Mouse (Mus musculus) stomach, embryonic 16.5 days (tissue): Measurements from ENCODE around the gene Smug1. TPM values are rescaled to one million over a fixed set of nuclear protein-coding genes. Genes with fewer than 3 reads are reported as not detected.

Experiments
- ATAC-seq: fragments of 200-750 bp; cut with Nextera tagmentation; 2 replicates; pipeline ENCODE4 v1.8.0; 2017; ENCODE audit warnings: moderate number of reproducible peaks, moderate TSS enrichment; ENCODE audit not compliant: insufficient read depth, low FRiP score
- H3K27ac ChIP-seq: fragments of 300-500 bp; sonication (generic); 2 replicates; pipeline ENCODE4 v1.5.1; 2014; ENCODE audit warnings: low read length
- H3K27me3 ChIP-seq: fragments of 300-500 bp; sonication (generic); 2 replicates; pipeline ENCODE4 v1.6.1; 2014; ENCODE audit warnings: low read length, control low read depth, mixed read lengths; ENCODE audit not compliant: control insufficient read depth, insufficient read depth
- H3K36me3 ChIP-seq: fragments of 300-500 bp; sonication (generic); 2 replicates; pipeline ENCODE4 v1.6.1; 2014; ENCODE audit warnings: low read length; ENCODE audit not compliant: control insufficient read depth, insufficient read depth
- H3K4me1 ChIP-seq: fragments of 300-500 bp; sonication (generic); 2 replicates; pipeline ENCODE4 v1.6.1; 2014; ENCODE audit warnings: low read length, control low read depth, mixed read lengths; ENCODE audit not compliant: control insufficient read depth, insufficient read depth
- H3K4me2 ChIP-seq: fragments of 300-500 bp; sonication (generic); 2 replicates; pipeline ENCODE4 v1.6.1; 2014; ENCODE audit warnings: low read depth, low read length, mixed read lengths
- H3K4me3 ChIP-seq: fragments of 300-500 bp; sonication (generic); replicated peaks from 2 replicates; pipeline ENCODE4 v1.5.1; 2014; ENCODE audit warnings: mild to moderate bottlenecking, low read length
- H3K9ac ChIP-seq: fragments of 300-500 bp; sonication (generic); 2 replicates; pipeline ENCODE4 v1.6.1; 2014; ENCODE audit warnings: low read length
- H3K9me3 ChIP-seq: fragments of 300-500 bp; sonication (generic); replicated peaks from 2 replicates; pipeline ENCODE4 v1.6.1; 2016; ENCODE audit warnings: low read length, control low read depth; ENCODE audit not compliant: control insufficient read depth
- WGBS: fragments of 180-500 bp; shearing (Covaris S2); extraction: QIAGEN DNeasy Blood & Tissue Kit; methylation state at CpG from one replicate; pipeline ENCODE4 v1.1.7; 2014; 5-methylcytosine and 5-hydroxymethylcytosine counted together
- polyA plus RNA-seq: library from polyadenylated mRNA; unstranded; fragments of >200 nt; fragmentation: Nextera tagmentation; extraction: Ambion mirVana; gene quantifications from 2 replicates; pipeline ENCODE4 v1.2.1, GENCODE M21; 2015

Gene Smug1
- polyA plus RNA-seq, 1 experiment from 2014 or later = 20.1 TPM

- Histone ChIP-seq H3K4me1 (no peaks in the 10 kb centered on the region), H3K4me3 (no peak overlapping the region), H3K36me3 (no peaks in the 10 kb centered on the region), H3K27me3 (0 out of 2 replicates have a peak, but pooled peaks cover 3% of the 10 kb centered on the region), H3K27ac (no peak overlapping the region), H3K4me2 (no peak overlapping the region), H3K9me3 (no peaks in the 10 kb centered on the region), H3K9ac (no peak overlapping the region)
- no peak for ATAC-seq
- 42% methylated on average over 32 of the region's 32 CpGs for WGBS
These were observed 11.2 kb downstream of the Smug1 start for GRCm38 (mm10) chr15:103155366-103156321.

- Histone ChIP-seq H3K4me2 (no peak overlapping the region), H3K4me1 (no peaks in the 10 kb centered on the region), H3K4me3 (no peak overlapping the region), H3K9me3 (no peaks in the 10 kb centered on the region), H3K27ac (no peak overlapping the region), H3K27me3 (0 out of 2 replicates have a peak, but pooled peaks cover 3% of the 10 kb centered on the region), H3K9ac (no peak overlapping the region), H3K36me3 (no peaks in the 10 kb centered on the region)
- 84% methylated on average over 4 of the region's 4 CpGs for WGBS
- ATAC-seq = no peak
These were observed 13.8 kb downstream of the Smug1 start for GRCm38 (mm10) chr15:103152890-103153610.

- Histone ChIP-seq H3K36me3 (no peaks in the 10 kb centered on the region), H3K4me1 (no peaks in the 10 kb centered on the region), H3K27me3 (peaks cover 8% of the 10 kb centered on the region; the same call in 1 of the 2 replicates), H3K9me3 (no peaks in the 10 kb centered on the region), H3K4me2 (no peak overlapping the region), H3K9ac (no peak overlapping the region), H3K4me3 (no peak overlapping the region), H3K27ac (no peak overlapping the region)
- ATAC-seq = no peak
- WGBS = 85% methylated on average over 3 of the region's 3 CpGs
These were observed 14.5 kb downstream of the Smug1 start for GRCm38 (mm10) chr15:103152371-103152770.

- Histone ChIP-seq H3K4me2 (no peak overlapping the region), H3K9ac (no peak overlapping the region), H3K36me3 (no peaks in the 10 kb centered on the region), H3K9me3 (no peaks in the 10 kb centered on the region), H3K4me1 (0 out of 2 replicates have a peak, but pooled peaks cover 5% of the 10 kb centered on the region), H3K27me3 (peaks cover 23% of the 10 kb centered on the region), H3K27ac (no peak overlapping the region), H3K4me3 (no peak overlapping the region)
- 59% methylated on average over 9 of the region's 9 CpGs for WGBS
- ATAC-seq = no peak
These were observed 19.1 kb downstream of the Smug1 start for GRCm38 (mm10) chr15:103147779-103148178.

- Histone ChIP-seq H3K27ac (no peak overlapping the region), H3K4me2 (peak overlapping the region; percentile 90; the same call in 1 of the 2 replicates), H3K27me3 (peaks cover 23% of the 10 kb centered on the region), H3K4me1 (0 out of 2 replicates have a peak, but pooled peaks cover 5% of the 10 kb centered on the region), H3K4me3 (peak overlapping the region; percentile 51; the same call in 1 of the 2 replicates), H3K9ac (peak overlapping the region; percentile 74; the same call in 1 of the 2 replicates), H3K9me3 (no peaks in the 10 kb centered on the region), H3K36me3 (no peaks in the 10 kb centered on the region)
- ATAC-seq = no peak
- 38% methylated on average over 3 of the region's 3 CpGs for WGBS
These were observed 19.5 kb downstream of the Smug1 start for GRCm38 (mm10) chr15:103147422-103147690.

GRCm38 (mm10) chr15:103146627-103147421 lies 20.1 kb downstream of the Smug1 start:
- Histone ChIP-seq H3K36me3 (no peaks in the 10 kb centered on the region), H3K4me2 (peak overlapping the region; percentile 90), H3K4me1 (0 out of 2 replicates have a peak, but pooled peaks cover 5% of the 10 kb centered on the region), H3K27me3 (peaks cover 23% of the 10 kb centered on the region), H3K9me3 (no peaks in the 10 kb centered on the region), H3K9ac (peak overlapping the region; percentile 74), H3K4me3 (peak overlapping the region; percentile 51), H3K27ac (no peak overlapping the region)
- under 1% methylated on average over 57 of the region's 57 CpGs for WGBS
- ATAC-seq = peak; percentile 45; the same call in 1 of the 2 replicates

GRCm38 (mm10) chr15:103145635-103146299 lies 21.1 kb downstream of the Smug1 start:
- Histone ChIP-seq H3K36me3 (no peaks in the 10 kb centered on the region), H3K4me1 (0 out of 2 replicates have a peak, but pooled peaks cover 5% of the 10 kb centered on the region), H3K9ac (no peak overlapping the region), H3K27me3 (peaks cover 23% of the 10 kb centered on the region), H3K4me2 (no peak overlapping the region), H3K27ac (no peak overlapping the region), H3K4me3 (no peak overlapping the region), H3K9me3 (no peaks in the 10 kb centered on the region)
- WGBS = 83% methylated on average over 11 of the region's 11 CpGs
- ATAC-seq = no peak

GRCm38 (mm10) chr15:103144176-103144575 lies 22.7 kb downstream of the Smug1 start:
- H3K9ac ChIP-seq = no peak overlapping the region
- H3K4me2 ChIP-seq = no peak overlapping the region
- H3K27me3 ChIP-seq = peaks cover 23% of the 10 kb centered on the region
- no peak overlapping the region for H3K27ac ChIP-seq
- no peaks in the 10 kb centered on the region for H3K9me3 ChIP-seq
- H3K4me1 ChIP-seq = 0 out of 2 replicates have a peak, but pooled peaks cover 5% of the 10 kb centered on the region
- H3K4me3 ChIP-seq = no peak overlapping the region
- 37% methylated on average over 3 of the region's 3 CpGs for whole genome bisulfite sequencing
- ATAC-seq = peak; percentile 42; the same call in 1 of the 2 replicates
- H3K36me3 ChIP-seq = no peaks in the 10 kb centered on the region
